Mouse (Mus musculus): ENCODE data around the gene Ttc23.

DNA sequence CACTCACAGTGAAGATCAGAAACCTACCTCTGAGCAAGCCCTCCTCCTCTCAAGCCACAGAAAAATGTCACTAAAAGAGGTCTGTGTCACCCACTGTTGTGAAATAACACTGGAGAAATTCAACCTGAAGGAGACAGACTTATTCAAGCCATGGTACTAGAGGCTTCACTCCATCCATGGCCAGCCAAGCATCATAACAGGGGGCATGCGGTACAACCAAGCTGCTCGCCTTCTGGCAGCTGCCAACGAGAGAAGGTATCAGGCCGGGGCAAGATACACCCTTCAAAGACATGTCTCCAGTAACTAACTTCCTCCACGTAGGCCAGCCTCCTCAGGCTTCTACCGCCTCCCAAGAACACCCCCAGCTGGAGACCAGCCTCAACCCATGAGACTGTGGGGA lies 42.1 kb upstream of the Ttc23 start:
- TF ChIP-seq CTCF (conservative IDR thresholded peaks at IDR 0.05 in 1 of 2, IDR thresholded peaks at IDR 0.05 in 1 of 2; ENCODE audit: low read depth in 2 of 2, low read length in 2 of 2) = no peak
- no peak for TF ChIP-seq POLR2A (IDR thresholded peaks at IDR 0.05; ENCODE audit: low read depth, low read length)
- TF ChIP-seq EP300 (IDR thresholded peaks at IDR 0.05; ENCODE audit: low read length) = no peak
- no peak for TF ChIP-seq SMC3 (IDR thresholded peaks at IDR 0.05; ENCODE audit: low read depth, low read length)
- no peak for TF ChIP-seq HCFC1 (IDR thresholded peaks at IDR 0.05; ENCODE audit: low read depth, low read length)
- TF ChIP-seq ZNF384 (IDR thresholded peaks at IDR 0.05; ENCODE audit: low read depth, low read length) = no peak

Data from CH12.LX (cell line).